Mouse (Mus musculus): ENCODE measurements around the gene Fsd1.

Fsd1 gene

GRCm38 (mm10) chr17:56009088-56009961 is 23.0 kb downstream of the Fsd1 start:
- peak; percentile 77 for DNase-seq (ENCODE audit: extremely low read depth, low read depth)

- no peak for DNase-seq (ENCODE audit: extremely low read depth, low read depth)
Observed at GRCm38 (mm10) chr17:56009962-56010240, 23.6 kb downstream of the Fsd1 start.

- DNase-seq (ENCODE audit: extremely low read depth, low read depth) = no peak
Observed at GRCm38 (mm10) chr17:56010255-56010654, 23.9 kb downstream of the Fsd1 start.

- DNase-seq (ENCODE audit: extremely low read depth, low read depth) = no peak
Observed at GRCm38 (mm10) chr17:56010681-56011080, 24.4 kb downstream of the Fsd1 start.

- DNase-seq (ENCODE audit: extremely low read depth, low read depth) = no peak
Observed at GRCm38 (mm10) chr17:56011441-56011840, 25.1 kb downstream of the Fsd1 start.

- DNase-seq (ENCODE audit: extremely low read depth, low read depth) = no peak
Observed at GRCm38 (mm10) chr17:56015293-56015692, 29.0 kb downstream of the Fsd1 start.

GRCm38 (mm10) chr17:56016382-56016781 is 30.1 kb downstream of the Fsd1 start:
- DNase-seq (ENCODE audit: extremely low read depth, low read depth) = no peak

- DNase-seq (ENCODE audit: extremely low read depth, low read depth) = no peak
Observed at GRCm38 (mm10) chr17:56016793-56017785, 30.8 kb downstream of the Fsd1 start.

- no peak for DNase-seq (ENCODE audit: extremely low read depth, low read depth)
Observed at GRCm38 (mm10) chr17:56017848-56018247, 31.5 kb downstream of the Fsd1 start.

- DNase-seq (ENCODE audit: extremely low read depth, low read depth) = no peak
Observed at GRCm38 (mm10) chr17:56018347-56019131, 32.2 kb downstream of the Fsd1 start.

- no peak for DNase-seq (ENCODE audit: extremely low read depth, low read depth)
Observed at GRCm38 (mm10) chr17:56020400-56021084, 34.2 kb downstream of the Fsd1 start.

- no peak for DNase-seq (ENCODE audit: extremely low read depth, low read depth)
Observed at GRCm38 (mm10) chr17:56021161-56021910, 35.0 kb downstream of the Fsd1 start.

GRCm38 (mm10) chr17:56022131-56022988 is 36.1 kb downstream of the Fsd1 start:
- no peak for DNase-seq (ENCODE audit: extremely low read depth, low read depth)

GRCm38 (mm10) chr17:56022989-56023290 is 36.6 kb downstream of the Fsd1 start:
- DNase-seq (ENCODE audit: extremely low read depth, low read depth) = no peak

- DNase-seq (ENCODE audit: extremely low read depth, low read depth) = no peak
Observed at GRCm38 (mm10) chr17:56023386-56023785, 37.1 kb downstream of the Fsd1 start.

GRCm38 (mm10) chr17:56024476-56024875 is 38.2 kb downstream of the Fsd1 start:
- DNase-seq (ENCODE audit: extremely low read depth, low read depth) = no peak

GRCm38 (mm10) chr17:56024931-56025330 is 38.6 kb downstream of the Fsd1 start:
- no peak for DNase-seq (ENCODE audit: extremely low read depth, low read depth)

- DNase-seq (ENCODE audit: extremely low read depth, low read depth) = no peak
Observed at GRCm38 (mm10) chr17:56026303-56026702, 40.0 kb downstream of the Fsd1 start.

- no peak for DNase-seq (ENCODE audit: extremely low read depth, low read depth)
Observed at GRCm38 (mm10) chr17:56026881-56027280, 40.6 kb downstream of the Fsd1 start.
